Mouse (Mus musculus): ENCODE results near the gene Hacd3.

DNA sequence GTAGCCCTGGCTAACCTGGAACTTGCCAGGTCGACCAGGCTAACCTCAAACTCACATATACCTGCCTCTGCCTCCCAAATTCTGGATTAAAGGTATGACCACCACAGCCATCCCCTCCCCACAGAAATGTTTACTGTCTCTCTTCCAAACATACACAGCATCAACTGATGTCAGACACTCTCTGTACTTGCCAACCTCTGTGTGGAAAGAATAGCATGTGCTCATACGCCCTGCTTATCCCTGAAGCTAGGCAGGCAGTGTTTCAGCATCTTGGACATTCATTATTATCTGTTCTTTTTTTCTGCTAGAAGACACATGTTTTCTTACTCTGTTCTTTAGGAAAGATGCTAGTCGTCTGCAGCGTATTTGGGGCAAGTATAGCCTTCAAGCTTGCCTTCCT lies 3.6 kb downstream of the Hacd3 start:
- TF ChIP-seq GATA1 (IDR thresholded peaks at IDR 0.05; ENCODE audit: borderline replicate concordance, low read length) (no peak), FLI1 (IDR thresholded peaks at IDR 0.05; ENCODE audit: low read length) (no peak)

Data from megakaryocyte, embryonic 14.5 days (primary cell).